Mouse (Mus musculus) layer of hippocampus, postnatal 14 days (tissue): Measurements from ENCODE around the gene Spa17. TPM values are rescaled to one million over a fixed set of nuclear protein-coding genes. Genes with fewer than 3 reads are reported as not detected.

Source experiments
- DNase-seq, 2 experiments: peaks; one replicate each; pipeline ENCODE4 v3.0.0; 2021 to 2022; ENCODE audit warnings: low spot score in 2 of 2, mixed read lengths in 1 of 2
- long read RNA-seq, 2 experiments: library from polyadenylated mRNA; stranded (forward); transcript quantifications; one replicate each; pipeline ENCODE4 v2.0.0; 2021
- total RNA-seq, 2 experiments: library from RNA; stranded (reverse); gene quantifications; 2 replicates each; pipeline ENCODE4 v1.2.3; 2021

Spa17 gene
- 1 to 10 TPM; 1.5 to 4.3 TPM for total RNA-seq
- long read RNA-seq, experiment 1 = 0 reads
- long read RNA-seq, experiment 2, transcript Spa17-201 (5 exons, 696 nt) = major isoform, 5 of 7 reads
- long read RNA-seq, experiment 2, partial matches to known transcripts = 0 of 7 reads
- long read RNA-seq, experiment 2, other reads (novel, unspliced or antisense) = 2 of 7 reads

GRCm38 (mm10) chr9:37613182-37613910, at the start of gene Spa17:
Gene Spa17 (minus strand): TSS chr9:37613722.
- DNase-seq = peak; percentile 80 to 88

- no peak for DNase-seq
Observed at GRCm38 (mm10) chr9:37663210-37663609, 49.7 kb upstream of the Spa17 start.

- no peak for DNase-seq
Observed at GRCm38 (mm10) chr9:37659413-37659812, 45.9 kb upstream of the Spa17 start.

GRCm38 (mm10) chr9:37656931-37657481, 43.5 kb upstream of the Spa17 start, which contains the start of gene Tbrg1:
Gene Tbrg1 (minus strand): TSS chr9:37657312.
- peak; percentile 73 to 77 for DNase-seq

GRCm38 (mm10) chr9:37656439-37656881, 42.9 kb upstream of the Spa17 start:
- DNase-seq = peak in 1 of 2 experiments; percentile 14

GRCm38 (mm10) chr9:37655961-37656360, 42.4 kb upstream of the Spa17 start:
- DNase-seq = no peak

GRCm38 (mm10) chr9:37653836-37654235, 40.3 kb upstream of the Spa17 start:
- no peak for DNase-seq

GRCm38 (mm10) chr9:37650639-37651038, 37.1 kb upstream of the Spa17 start:
- DNase-seq = no peak

- peak in 1 of 2 experiments; percentile 42 for DNase-seq
Observed at GRCm38 (mm10) chr9:37646246-37646645, 32.7 kb upstream of the Spa17 start.

- no peak for DNase-seq
Observed at GRCm38 (mm10) chr9:37638721-37639120, 25.2 kb upstream of the Spa17 start.

- DNase-seq = no peak
Observed at GRCm38 (mm10) chr9:37636800-37637542, 23.4 kb upstream of the Spa17 start.

GRCm38 (mm10) chr9:37636335-37636734, 22.8 kb upstream of the Spa17 start:
- peak in 1 of 2 experiments; percentile 43 for DNase-seq

- no peak for DNase-seq
Observed at GRCm38 (mm10) chr9:37634269-37634668, 20.7 kb upstream of the Spa17 start.

GRCm38 (mm10) chr9:37632305-37632704, 18.8 kb upstream of the Spa17 start:
- no peak for DNase-seq

- DNase-seq = no peak
Observed at GRCm38 (mm10) chr9:37629941-37630340, 16.4 kb upstream of the Spa17 start.

- DNase-seq = no peak
Observed at GRCm38 (mm10) chr9:37628581-37628980, 15.1 kb upstream of the Spa17 start.

- DNase-seq = no peak
Observed at GRCm38 (mm10) chr9:37627263-37627662, 13.7 kb upstream of the Spa17 start.

GRCm38 (mm10) chr9:37626103-37626567, 12.6 kb upstream of the Spa17 start:
- DNase-seq = peak in 1 of 2 experiments; percentile 40

- peak; percentile 74 to 88 for DNase-seq
Observed at GRCm38 (mm10) chr9:37625641-37626040, 12.1 kb upstream of the Spa17 start.

- DNase-seq = no peak
Observed at GRCm38 (mm10) chr9:37625129-37625528, 11.6 kb upstream of the Spa17 start.

- no peak for DNase-seq
Observed at GRCm38 (mm10) chr9:37624502-37624901, 11.0 kb upstream of the Spa17 start.
